Mouse (Mus musculus) G1E-ER4 (cell line): Measurements from ENCODE around the gene Utrn. TPM values are rescaled to one million over a fixed set of nuclear protein-coding genes. Genes with fewer than 3 reads are reported as not detected.

ENCODE experiments used
- GATA1 ChIP-seq: IDR thresholded peaks from one replicate; pipeline ENCODE4 v1.8.0; 2012; ENCODE audit warnings: low read length, inconsistent platforms
- polyA plus RNA-seq: library from polyadenylated mRNA; stranded (reverse); fragments of >175 nt; gene quantifications from 2 replicates; pipeline ENCODE4 v1.2.3, GENCODE M21; 2012

The Utrn gene
- polyA plus RNA-seq, 1 experiment: 5.9 TPM

- TF ChIP-seq GATA1: no peak
Observed at GRCm38 (mm10) chr10:12456867-12457266, 412.3 kb downstream of the Utrn start.

- TF ChIP-seq GATA1: no peak
Observed at GRCm38 (mm10) chr10:12452641-12453040, 416.5 kb downstream of the Utrn start.

- no peak for TF ChIP-seq GATA1
Observed at GRCm38 (mm10) chr10:12444122-12444521, 425.0 kb downstream of the Utrn start.

GRCm38 (mm10) chr10:12433161-12433560 lies 436.0 kb downstream of the Utrn start:
- TF ChIP-seq GATA1: no peak

GRCm38 (mm10) chr10:12430399-12430798 lies 438.8 kb downstream of the Utrn start:
- no peak for TF ChIP-seq GATA1

- no peak for TF ChIP-seq GATA1
Observed at GRCm38 (mm10) chr10:12426866-12427265, 442.3 kb downstream of the Utrn start.

- TF ChIP-seq GATA1: no peak
Observed at GRCm38 (mm10) chr10:12424944-12425343, 444.2 kb downstream of the Utrn start.

GRCm38 (mm10) chr10:12423994-12424725 lies 445.0 kb downstream of the Utrn start:
- no peak for TF ChIP-seq GATA1

- no peak for TF ChIP-seq GATA1
Observed at GRCm38 (mm10) chr10:12414967-12415366, 454.2 kb downstream of the Utrn start.

- no peak for TF ChIP-seq GATA1
Observed at GRCm38 (mm10) chr10:12406338-12407110, 462.6 kb downstream of the Utrn start.

GRCm38 (mm10) chr10:12399450-12399849 lies 469.7 kb downstream of the Utrn start:
- TF ChIP-seq GATA1: no peak

GRCm38 (mm10) chr10:12380139-12380538 lies 489.0 kb downstream of the Utrn start:
- no peak for TF ChIP-seq GATA1

GRCm38 (mm10) chr10:12379123-12379522 lies 490.0 kb downstream of the Utrn start:
- TF ChIP-seq GATA1: no peak

GRCm38 (mm10) chr10:12377727-12378126 lies 491.4 kb downstream of the Utrn start:
- no peak for TF ChIP-seq GATA1

GRCm38 (mm10) chr10:12376015-12376414 lies 493.1 kb downstream of the Utrn start:
- no peak for TF ChIP-seq GATA1

- no peak for TF ChIP-seq GATA1
Observed at GRCm38 (mm10) chr10:12374741-12375140, 494.4 kb downstream of the Utrn start.

GRCm38 (mm10) chr10:12354556-12354955 lies 514.6 kb downstream of the Utrn start:
- TF ChIP-seq GATA1: no peak
